ENCODE assay signal across 26 mouse cellular contexts in the genomic region with DNA sequence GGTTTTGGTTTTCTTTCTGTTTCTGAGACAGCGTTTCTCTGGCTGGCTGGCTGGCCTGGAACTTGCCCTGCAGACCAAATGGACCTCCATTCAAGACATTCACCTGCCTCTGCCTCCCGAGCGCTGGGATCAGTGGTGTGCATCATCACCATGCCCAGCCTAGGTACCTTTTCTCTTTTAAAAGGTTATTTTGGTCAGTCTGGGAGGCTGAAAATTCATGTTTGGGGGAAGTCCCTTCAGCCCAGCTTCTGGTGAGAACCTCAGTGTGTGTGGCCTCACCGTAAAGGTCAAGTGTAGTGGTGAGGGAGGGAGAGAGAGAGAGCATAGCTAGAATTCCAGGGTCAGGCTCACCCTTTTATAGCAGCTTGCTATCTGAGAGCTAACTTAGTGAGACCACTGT. TPM values are rescaled to one million over a fixed set of nuclear protein-coding genes. Genes with fewer than 3 reads are reported as not detected.
DNase-seq lines count a peak whose midpoint lies in the region; TF ChIP-seq lines count a peak whose summit lies in the region.
"Had no signal": no experiment of that assay in that cellular context is flagged by ENCODE, and none has a peak within 500 bp of the region (broad histone marks: within the 10 kb centered on the region; RNA-seq: fewer than 3 reads in every experiment).

No protein-coding gene starts in this region.

- dilution Hi-C loops in CH12.LX (cut with MboI; ENCODE audit: extremely low pct_ligation_motif_present, extremely low pct_unique_long_range_greater_than_20kb, low sequenced_read_pairs) = no loop called here

- H3K4me3 ChIP-seq in CH12.LX (replicated peaks in 1 of 3; ENCODE audit: low read depth in 2 of 3, low read length in 2 of 3, poor library complexity in 1 of 3) = peak overlapping the region in 2 of 3 experiments; percentile 19 to 27
- H3K4me3 ChIP-seq: embryonic facial prominence, embryonic 12.5 days; forebrain, embryonic 15.5 days; limb, embryonic 15.5 days; midbrain, embryonic 13.5 days; stomach, embryonic 15.5 days had no signal

- peaks cover 0 to 38% of the 10 kb centered on the region in 2 experiments for H3K36me3 ChIP-seq in CH12.LX (replicated peaks in 1 of 2; ENCODE audit: control insufficient read depth in 1 of 2, insufficient read depth in 1 of 2, low read length in 1 of 2)
- H3K36me3 ChIP-seq: forebrain, embryonic 15.5 days; limb, embryonic 15.5 days; midbrain, embryonic 13.5 days; stomach, embryonic 15.5 days had no signal

- TF ChIP-seq CTCF in CH12.LX (conservative IDR thresholded peaks at IDR 0.05 in 1 of 2, IDR thresholded peaks at IDR 0.05 in 1 of 2; ENCODE audit: low read depth in 2 of 2, low read length in 2 of 2) = no peak

- no peak for TF ChIP-seq RAD21 in CH12.LX (IDR thresholded peaks at IDR 0.05; ENCODE audit: low read depth, low read length)

- intact Hi-C loops in heart, postnatal 10 days (cut with DNase I) = no loop called here

- H3K27me3 ChIP-seq in CH12.LX (replicated peaks) = no peaks in the 10 kb centered on the region
- H3K27me3 ChIP-seq: embryonic facial prominence, embryonic 12.5 days; forebrain, embryonic 15.5 days; limb, embryonic 15.5 days; midbrain, embryonic 13.5 days; Patski; stomach, embryonic 15.5 days had no signal

- H3K4me1 ChIP-seq in CH12.LX (ENCODE audit: control insufficient read depth in 1 of 2, insufficient read depth in 2 of 2) = peaks cover 14 to 50% of the 10 kb centered on the region in 2 experiments; a peak in 3 of 4 replicates

- peak; percentile 76 for DNase-seq in heart, adult 11 months
- no peak for DNase-seq in heart, adult 8-10 months (ENCODE audit: low spot score)
- DNase-seq in kidney, adult 11 months = peak; percentile 23
- no peak for DNase-seq in kidney, postnatal 36 days
- DNase-seq in CH12.LX (ENCODE audit: extremely low read depth) = no peak
- peak; percentile 30 to 31 for DNase-seq in heart, postnatal 10 days
- no peak for DNase-seq in thymus, postnatal 0 days (ENCODE audit: low spot score)
- DNase-seq in gastrocnemius, postnatal 10 days = no peak
- DNase-seq: cerebellum, adult 9-10 months; right cerebral cortex, postnatal 14 days; thymus, postnatal 25 days had no signal

- peak; percentile 37; the same call in 1 of the 2 replicates for TF ChIP-seq EP300 in CH12.LX (IDR thresholded peaks at IDR 0.05; ENCODE audit: low read length)

- H3K79me2 ChIP-seq in CH12.LX (replicated peaks; ENCODE audit: control insufficient read depth, extremely low read depth, insufficient read depth, poor library complexity, severe bottlenecking) = peaks cover 85% of the 10 kb centered on the region

- H3K4me2 ChIP-seq in CH12.LX (ENCODE audit: insufficient read depth, low read depth, poor library complexity, severe bottlenecking) = peak overlapping the region; percentile 90
- H3K4me2 ChIP-seq: embryonic facial prominence, embryonic 12.5 days; forebrain, embryonic 15.5 days; limb, embryonic 15.5 days; midbrain, embryonic 13.5 days; stomach, embryonic 15.5 days had no signal

- H3K9ac ChIP-seq in CH12.LX (ENCODE audit: insufficient read depth, low read depth) = peak overlapping the region; percentile 47
- H3K9ac ChIP-seq: embryonic facial prominence, embryonic 12.5 days; forebrain, embryonic 15.5 days; limb, embryonic 15.5 days; midbrain, embryonic 13.5 days; stomach, embryonic 15.5 days had no signal

- no peak for TF ChIP-seq POLR2A in CH12.LX (IDR thresholded peaks at IDR 0.05; ENCODE audit: low read depth, low read length)

- in situ Hi-C loops in CH12.LX (cut with MboI; ENCODE audit: low pct_ligation_motif_present, low pct_unique_long_range_greater_than_20kb, low sequenced_read_pairs) = no loop called here

- no peak overlapping the region for H3K27ac ChIP-seq in CH12.LX (ENCODE audit: insufficient read depth, low read depth)
- H3K27ac ChIP-seq: embryonic facial prominence, embryonic 12.5 days; forebrain, embryonic 15.5 days; limb, embryonic 15.5 days; macrophage; midbrain, embryonic 13.5 days; stomach, embryonic 15.5 days had no signal

- H3K9me3 ChIP-seq in CH12.LX (replicated peaks; ENCODE audit: low read length) = no peaks in the 10 kb centered on the region
- H3K9me3 ChIP-seq: embryonic facial prominence, embryonic 12.5 days; forebrain, embryonic 15.5 days; limb, embryonic 15.5 days; midbrain, embryonic 13.5 days; stomach, embryonic 15.5 days had no signal

TF ChIP-seq in CH12.LX, 34 proteins besides CTCF, POLR2A, EP300 and RAD21:
- TF ChIP-seq CHD1 (IDR thresholded peaks at IDR 0.05; ENCODE audit: low read depth, low read length) = no peak
- TF ChIP-seq MAZ (IDR thresholded peaks at IDR 0.05; ENCODE audit: low read depth, low read length) = peak; percentile 50; the same call in 1 of the 2 replicates
- TF ChIP-seq ZMIZ1 (IDR thresholded peaks at IDR 0.05; ENCODE audit: low read depth, low read length) = peak; percentile 33; the same call in 1 of the 2 replicates
- TF ChIP-seq MXI1 (IDR thresholded peaks at IDR 0.05; ENCODE audit: low read depth, low read length) = peak; percentile 75; the same call in 1 of the 2 replicates
- TF ChIP-seq SIN3A (IDR thresholded peaks at IDR 0.05; ENCODE audit: low read length) = peak; percentile 44; the same call in 1 of the 2 replicates
- no peak; the same call in 1 of the 2 replicates for TF ChIP-seq IRF4 (IDR thresholded peaks at IDR 0.05; ENCODE audit: low read depth, low read length)
- peak; percentile 83 for TF ChIP-seq MEF2A (IDR thresholded peaks at IDR 0.05; ENCODE audit: borderline replicate concordance, low read depth, low read length)

RNA-seq across cellular contexts. Expression of a gene that starts 3.3 kb away (rescaled TPM):
- total RNA-seq in heart, adult 8-10 months (2022) = 100 to 1,000 TPM; 149 to 170 (median 159) TPM
- total RNA-seq in CH12.LX (2012; rRNA removed) (274 and 275 TPM in 2 replicates), CH12.LX (2014; rRNA removed) (440 and 496 TPM in 2 replicates)
- polyA plus RNA-seq in CH12.LX (2012; ENCODE audit: insufficient read length, low read depth) = 259 and 322 TPM in 2 replicates
- 100 to 1,000 TPM; 166 to 168 TPM for total RNA-seq in heart, postnatal 10 days (2021)
- polyA plus RNA-seq in thymus, postnatal 0 days (2015; fragmentation: Nextera tagmentation; extraction: Ambion mirVana) = 200 and 225 TPM in 2 replicates
- 100 to 1,000 TPM; 141 to 143 TPM for total RNA-seq in gastrocnemius, postnatal 10 days (2021)

RNA-seq across cellular contexts. Expression of a gene that starts 3.6 kb away (rescaled TPM):
- 10 to 100 TPM; 12.7 to 20.9 (median 17.6) TPM for total RNA-seq in heart, adult 8-10 months (2022)
- 65.8 and 88.2 TPM in 2 replicates for total RNA-seq in CH12.LX (2012; rRNA removed)
- 156 and 162 TPM in 2 replicates for total RNA-seq in CH12.LX (2014; rRNA removed)
- 118 and 125 TPM in 2 replicates for polyA plus RNA-seq in CH12.LX (2012; ENCODE audit: insufficient read length, low read depth)
- total RNA-seq in heart, postnatal 10 days (2021) = 10 to 100 TPM; 14.6 to 15.9 TPM
- polyA plus RNA-seq in thymus, postnatal 0 days (2015; fragmentation: Nextera tagmentation; extraction: Ambion mirVana) = 41.7 and 45.4 TPM in 2 replicates
- total RNA-seq in gastrocnemius, postnatal 10 days (2021) = 10 to 100 TPM; 35.0 to 35.3 TPM

RNA-seq across cellular contexts. Expression of a gene that starts 26.7 kb away (rescaled TPM):
- 10 to 100 TPM; 45.0 to 54.1 (median 49.1) TPM for total RNA-seq in heart, adult 8-10 months (2022)
- total RNA-seq in CH12.LX (2012; rRNA removed) (73.6 and 77.4 TPM in 2 replicates), CH12.LX (2014; rRNA removed) (85.2 and 88.9 TPM in 2 replicates)
- 148 and 171 TPM in 2 replicates for polyA plus RNA-seq in CH12.LX (2012; ENCODE audit: insufficient read length, low read depth)
- total RNA-seq in heart, postnatal 10 days (2021) = 10 to 100 TPM; 74.0 to 75.6 TPM
- polyA plus RNA-seq in thymus, postnatal 0 days (2015; fragmentation: Nextera tagmentation; extraction: Ambion mirVana) = 67.9 and 68.4 TPM in 2 replicates
- total RNA-seq in gastrocnemius, postnatal 10 days (2021) = 10 to 100 TPM; 67.8 to 75.8 TPM

RNA-seq across cellular contexts. Expression of a gene that starts 42.4 kb away (rescaled TPM):
- 10 to 100 TPM; 12.5 to 23.2 (median 17.8) TPM for total RNA-seq in heart, adult 8-10 months (2022)
- total RNA-seq in CH12.LX (2012; rRNA removed) (18.4 and 20.9 TPM in 2 replicates), CH12.LX (2014; rRNA removed) (21.4 and 24.2 TPM in 2 replicates)
- 20.5 and 21.0 TPM in 2 replicates for polyA plus RNA-seq in CH12.LX (2012; ENCODE audit: insufficient read length, low read depth)
- 10 to 100 TPM; 10.1 to 14.4 TPM for total RNA-seq in heart, postnatal 10 days (2021)
- 13.5 and 14.8 TPM in 2 replicates for polyA plus RNA-seq in thymus, postnatal 0 days (2015; fragmentation: Nextera tagmentation; extraction: Ambion mirVana)
- total RNA-seq in gastrocnemius, postnatal 10 days (2021) = 10 to 100 TPM; 10.6 to 12.2 TPM

RNA-seq across cellular contexts. Expression of a gene that starts 56.1 kb away (rescaled TPM):
- total RNA-seq in heart, adult 8-10 months (2022) = not detected
- total RNA-seq in CH12.LX (2012; rRNA removed) (0.38 TPM in 1 of 2 replicates, not detected in the other), CH12.LX (2014; rRNA removed) (1.4 TPM in 1 of 2 replicates, not detected in the other)
- 2.2 and 2.6 TPM in 2 replicates for polyA plus RNA-seq in CH12.LX (2012; ENCODE audit: insufficient read length, low read depth)
- not detected for total RNA-seq in heart, postnatal 10 days (2021)
- polyA plus RNA-seq in thymus, postnatal 0 days (2015; fragmentation: Nextera tagmentation; extraction: Ambion mirVana) = 0.26 TPM in 1 of 2 replicates, not detected in the other
- total RNA-seq in gastrocnemius, postnatal 10 days (2021) = not detected
- total RNA-seq: adrenal gland, adult 18-20 months; hematopoietic stem cell, adult 5-6 weeks; layer of hippocampus, postnatal 25 days; left cerebral cortex, postnatal 25 days had no signal
- polyA plus RNA-seq: cortical plate, adult 2 months; embryonic facial prominence, embryonic 12.5 days; forebrain, embryonic 15.5 days; kidney, embryonic 14.5 days; limb, embryonic 15.5 days; macrophage; midbrain, embryonic 13.5 days; neural tube, embryonic 14.5 days; spleen, adult 2 months had no signal

Comparison
In these comparisons a context has a peak if more than half of its experiments do, and no peak if none do; other contexts are left out.
1. DNase-seq: peak in heart, adult 11 months (single experiment), kidney, adult 11 months (single experiment) and heart, postnatal 10 days (2 of 2); none in heart, adult 8-10 months (single experiment), kidney, postnatal 36 days (0 of 2), CH12.LX (single experiment), thymus, postnatal 0 days (single experiment) and gastrocnemius, postnatal 10 days (single experiment).